Mouse (Mus musculus) kidney, postnatal 0 days (tissue): ENCODE measurements at regions not wholly inside any gene's neighbourhood (a gene's known extent, or its start where the extent isn't known, plus 50 kb on each side); places are given as distances from the start of the nearest gene placed in this dataset.

Experiments used
- ATAC-seq: fragments of 200-750 bp; cut with Nextera tagmentation; replicated peaks from 2 replicates; pipeline ENCODE4 v1.8.0; 2017; ENCODE audit warnings: low read depth, moderate number of reproducible peaks, moderate TSS enrichment, moderate library complexity; ENCODE audit not compliant: low FRiP score
- DNase-seq: peaks from one replicate; pipeline ENCODE4 v3.0.0-alpha.2; 2016; ENCODE audit warnings: low spot score
- H3K27ac ChIP-seq: fragments of 300-500 bp; sonication (generic); 2 replicates; pipeline ENCODE4 v1.5.1; 2014; ENCODE audit warnings: mild to moderate bottlenecking
- H3K27me3 ChIP-seq: fragments of 300-500 bp; sonication (generic); 2 replicates; pipeline ENCODE4 v1.6.1; 2014; ENCODE audit warnings: low read length, mixed read lengths; ENCODE audit not compliant: insufficient read depth
- H3K36me3 ChIP-seq: fragments of 300-500 bp; sonication (generic); 2 replicates; pipeline ENCODE4 v1.6.1; 2014; ENCODE audit warnings: low read length, mixed read lengths; ENCODE audit not compliant: insufficient read depth
- H3K4me1 ChIP-seq: fragments of 300-500 bp; sonication (generic); replicated peaks from 2 replicates; pipeline ENCODE4 v1.6.1; 2014; ENCODE audit warnings: antibody characterized with exemption, low read length, mixed read lengths; ENCODE audit not compliant: insufficient read depth
- H3K4me2 ChIP-seq: fragments of 300-500 bp; sonication (generic); 2 replicates; pipeline ENCODE4 v1.6.1; 2014; ENCODE audit warnings: mild to moderate bottlenecking, low read length, moderate library complexity, mixed read lengths
- H3K4me3 ChIP-seq: fragments of 300-500 bp; sonication (generic); replicated peaks from 2 replicates; pipeline ENCODE4 v1.5.1; 2014; ENCODE audit warnings: low read depth, low read length
- H3K9ac ChIP-seq: fragments of 300-500 bp; sonication (generic); 2 replicates; pipeline ENCODE4 v1.6.1; 2014; ENCODE audit warnings: low read depth, low read length
- H3K9me3 ChIP-seq: fragments of 300-500 bp; sonication (generic); replicated peaks from 2 replicates; pipeline ENCODE4 v1.6.1; 2016; ENCODE audit warnings: low read length, inconsistent platforms, mixed read lengths
- CTCF ChIP-seq: IDR thresholded peaks from 2 replicates; pipeline ENCODE4 v1.5.1; 2016; ENCODE audit warnings: antibody characterized with exemption, low read depth, mild to moderate bottlenecking, moderate library complexity
- WGBS: fragments of 180-500 bp; shearing (Covaris S2); extraction: QIAGEN DNeasy Blood & Tissue Kit; methylation state at CpG from one replicate; pipeline ENCODE4 v1.1.7; 2014; 5-methylcytosine and 5-hydroxymethylcytosine counted together

DNA sequence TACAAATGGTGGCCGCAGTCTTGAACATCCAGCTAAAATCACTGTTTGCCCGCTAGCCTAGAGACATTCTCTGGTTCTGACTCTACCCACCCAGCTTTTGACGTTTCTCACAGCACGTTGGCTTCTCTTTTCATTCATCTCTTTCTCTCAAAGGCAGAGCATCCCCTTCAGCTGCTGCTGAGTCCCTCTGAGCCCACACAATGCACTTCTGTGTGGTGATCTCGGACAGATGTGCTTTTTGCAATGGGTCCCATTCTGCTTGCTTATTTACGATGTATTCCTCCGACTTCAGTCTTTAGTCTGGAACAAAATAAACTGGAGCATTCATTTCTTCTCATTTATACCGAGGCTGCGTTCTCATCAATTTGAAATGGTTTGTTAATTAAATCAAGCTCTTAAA is 66.2 kb upstream of the Cav2 start:
- Histone ChIP-seq H3K4me1 (no peaks in the 10 kb centered on the region; the same call in 1 of the 2 replicates), H3K9ac (no peak overlapping the region), H3K27ac (no peak overlapping the region), H3K27me3 (no peaks in the 10 kb centered on the region), H3K4me2 (no peak overlapping the region), H3K4me3 (no peak overlapping the region), H3K36me3 (no peaks in the 10 kb centered on the region), H3K9me3 (no peaks in the 10 kb centered on the region)
- ATAC-seq, result no peak
- no peak for DNase-seq
- TF ChIP-seq CTCF, result no peak
- WGBS, result 57% methylated on average over 9 of the region's 9 CpGs

DNA sequence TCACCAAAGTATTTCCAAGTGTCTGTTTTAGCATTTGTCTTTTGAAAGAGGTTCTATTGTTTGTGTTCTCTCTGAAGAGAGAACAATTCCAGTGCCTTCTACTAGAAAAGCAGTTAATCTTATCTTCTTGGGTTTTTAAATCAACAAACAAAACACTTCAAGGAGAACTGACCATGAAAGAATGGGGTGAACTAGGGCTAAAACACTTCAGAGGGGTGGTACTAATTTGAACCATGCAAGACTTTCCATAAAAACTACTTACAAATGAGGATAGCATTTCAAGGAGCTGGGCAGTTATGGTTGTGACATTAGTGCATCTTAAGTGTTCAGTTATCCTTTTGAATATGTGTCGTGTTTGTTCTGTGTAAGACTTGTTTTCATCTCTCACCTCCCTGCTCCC is 64.5 kb upstream of the Cav2 start:
- no peak for ATAC-seq
- no peaks in the 10 kb centered on the region for H3K9me3 ChIP-seq
- no peak for DNase-seq
- H3K27ac ChIP-seq, result no peak overlapping the region
- no peak overlapping the region for H3K9ac ChIP-seq
- no peak for TF ChIP-seq CTCF
- H3K27me3 ChIP-seq, result no peaks in the 10 kb centered on the region
- H3K4me1 ChIP-seq, result no peaks in the 10 kb centered on the region; the same call in 1 of the 2 replicates
- no peak overlapping the region for H3K4me2 ChIP-seq
- H3K36me3 ChIP-seq, result no peaks in the 10 kb centered on the region
- 71% methylated on average over 1 of the region's 1 CpGs for WGBS
- H3K4me3 ChIP-seq, result no peak overlapping the region

DNA sequence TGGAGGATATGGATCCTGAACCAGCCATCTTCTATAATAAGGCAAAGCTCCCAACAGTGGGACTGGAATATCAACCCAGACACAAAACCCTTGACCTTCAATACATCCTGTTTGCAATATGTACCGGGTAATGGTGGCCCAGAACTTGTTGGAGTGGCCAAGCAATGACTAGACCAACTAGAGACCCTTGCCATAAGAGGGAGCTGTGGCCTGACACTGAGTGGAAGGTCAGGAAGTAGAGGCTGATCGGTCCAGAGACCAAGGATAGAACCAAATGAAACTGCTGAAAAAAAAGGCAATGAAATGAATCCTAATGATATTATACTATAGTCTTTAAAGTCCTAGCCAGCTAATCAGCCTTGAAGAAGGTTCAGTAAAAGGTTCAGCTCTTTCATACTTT is 57.2 kb upstream of the Cav2 start:
- no peaks in the 10 kb centered on the region for H3K27me3 ChIP-seq
- no peak overlapping the region for H3K4me3 ChIP-seq
- H3K4me1 ChIP-seq, result no peaks in the 10 kb centered on the region
- no peak overlapping the region for H3K4me2 ChIP-seq
- ATAC-seq (no peak), DNase-seq (no peak)
- no peak overlapping the region for H3K27ac ChIP-seq
- no peak for TF ChIP-seq CTCF
- H3K9me3 ChIP-seq, result no peaks in the 10 kb centered on the region
- 78% methylated on average over 2 of the region's 2 CpGs for WGBS
- no peak overlapping the region for H3K9ac ChIP-seq
- H3K36me3 ChIP-seq, result no peaks in the 10 kb centered on the region

DNA sequence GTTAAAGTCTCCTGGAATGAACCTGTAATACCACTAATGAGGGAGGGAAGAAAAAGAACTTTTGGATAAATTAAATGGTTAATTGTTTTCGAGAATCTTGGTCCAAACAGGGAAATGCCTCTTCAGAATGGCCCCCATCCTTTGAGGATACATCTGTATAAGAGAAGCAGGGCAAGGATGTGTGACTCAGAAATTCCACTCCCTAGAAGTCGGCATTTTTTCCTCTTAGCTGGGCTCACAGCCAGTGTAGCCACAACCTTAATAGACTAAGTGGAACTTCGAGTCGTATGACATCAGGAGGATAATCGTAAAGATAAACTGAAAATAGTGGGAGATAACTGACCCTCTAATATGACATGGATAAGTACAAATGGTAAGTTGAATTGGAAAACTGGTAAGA is 56.1 kb upstream of the Cav2 start:
- no peak overlapping the region for H3K9ac ChIP-seq
- peak; percentile 44 for DNase-seq
- no peaks in the 10 kb centered on the region for H3K4me1 ChIP-seq
- no peak overlapping the region for H3K4me2 ChIP-seq
- 49% methylated on average over 5 of the region's 5 CpGs for WGBS
- no peak overlapping the region for H3K4me3 ChIP-seq
- no peaks in the 10 kb centered on the region for H3K36me3 ChIP-seq
- no peak for ATAC-seq
- H3K9me3 ChIP-seq, result no peaks in the 10 kb centered on the region
- H3K27me3 ChIP-seq, result no peaks in the 10 kb centered on the region
- H3K27ac ChIP-seq, result no peak overlapping the region
- no peak for TF ChIP-seq CTCF

DNA sequence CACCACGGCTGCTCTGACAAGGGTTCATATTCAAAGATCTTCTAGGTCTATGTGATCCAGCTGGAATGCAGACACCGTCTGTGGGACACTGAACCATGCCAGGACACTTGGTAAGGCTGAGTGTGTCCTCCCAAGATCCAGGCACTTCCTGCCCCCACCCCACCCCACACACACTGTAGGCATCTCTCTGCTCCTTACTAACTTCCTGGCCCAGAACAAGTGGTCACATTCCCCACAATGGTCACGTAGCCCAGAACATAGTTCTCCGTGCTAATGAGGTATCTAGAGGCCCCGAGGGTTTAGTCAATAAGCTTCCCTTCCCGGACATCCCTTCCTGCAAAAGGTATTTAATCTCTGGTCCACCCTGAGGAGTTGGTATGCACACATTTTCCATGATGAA is 54.5 kb upstream of the Cav2 start:
- no peak overlapping the region for H3K27ac ChIP-seq
- WGBS, result 80% methylated on average over 6 of the region's 6 CpGs
- ATAC-seq, result no peak
- TF ChIP-seq CTCF, result no peak
- no peak overlapping the region for H3K4me3 ChIP-seq
- no peak overlapping the region for H3K4me2 ChIP-seq
- no peaks in the 10 kb centered on the region for H3K4me1 ChIP-seq
- H3K9ac ChIP-seq, result no peak overlapping the region
- H3K36me3 ChIP-seq, result no peaks in the 10 kb centered on the region
- H3K9me3 ChIP-seq, result no peaks in the 10 kb centered on the region
- DNase-seq, result no peak
- no peaks in the 10 kb centered on the region for H3K27me3 ChIP-seq
